Mouse (Mus musculus): ENCODE results near the gene Emp1. TPM values are rescaled to one million over a fixed set of nuclear protein-coding genes. Genes with fewer than 3 reads are reported as not detected.

The Emp1 gene
- total RNA-seq, 1 experiment from 2014 or later = 31.7 TPM

Other genes starting within 250 kb of the Emp1 start
- not detected in 2 replicates for gene Gprc5d, start 244.3 kb upstream of the Emp1 start, total RNA-seq (2017)
- 14.1 and 15.5 TPM in 2 replicates for gene Fam234b, start 164.6 kb upstream of the Emp1 start, total RNA-seq (2017)
- gene Hebp1, start 164.5 kb upstream of the Emp1 start, total RNA-seq (2017) = 19.4 and 54.6 TPM in 2 replicates
- gene Gsg1, start 108.2 kb upstream of the Emp1 start, total RNA-seq (2017) = 1.6 TPM in 1 of 2 replicates, not detected in the other
- gene Pbp2, start 52.1 kb upstream of the Emp1 start, total RNA-seq (2017) = not detected in 2 replicates